Mouse (Mus musculus): Measurements from ENCODE around the gene Gm15557.

Gm15557 gene

DNA sequence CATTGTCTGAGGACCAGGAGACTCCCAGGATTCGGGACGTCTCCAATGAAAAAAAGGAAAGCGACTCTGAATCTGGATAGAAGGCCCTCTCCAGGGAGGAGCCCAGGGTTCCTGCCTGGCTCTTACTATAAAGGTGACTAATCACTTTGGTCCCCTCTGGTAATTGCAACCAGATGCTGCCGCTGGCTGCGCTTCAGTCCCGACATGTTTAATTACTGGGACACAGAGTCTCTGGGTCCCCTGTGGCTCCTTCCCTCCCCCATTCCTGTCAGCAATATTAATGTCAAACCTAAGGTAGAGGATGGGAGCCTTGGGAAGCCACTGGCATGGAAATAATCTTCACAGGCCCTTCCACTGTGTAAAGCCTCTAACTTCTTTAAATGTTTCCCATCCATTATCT, 8.8 kb downstream of the Gm15557 start:
- no peak for DNase-seq (ENCODE audit: low spot score in 2 of 2)

DNA sequence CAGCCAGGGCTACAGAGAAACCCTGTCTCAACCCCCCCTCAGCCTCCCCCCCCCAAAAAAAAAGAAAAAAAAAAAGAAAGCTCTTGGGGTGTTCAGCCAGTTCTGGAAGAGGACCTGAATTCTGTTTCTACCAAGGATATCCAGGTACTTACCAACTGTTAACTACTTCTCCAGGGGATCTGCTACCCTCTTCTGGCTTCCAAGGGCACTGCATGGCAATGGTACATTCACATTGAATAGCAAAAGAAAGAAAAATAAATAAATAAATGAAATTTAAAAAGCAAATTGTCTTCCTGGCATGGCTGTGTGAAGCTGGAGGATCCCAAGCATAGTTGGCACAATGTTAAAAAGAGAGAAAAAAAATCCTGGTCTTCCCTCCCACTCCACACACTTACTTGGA, 11.5 kb downstream of the Gm15557 start:
- DNase-seq (ENCODE audit: low spot score in 2 of 2) = peak in 1 of 2 experiments; percentile 78

DNA sequence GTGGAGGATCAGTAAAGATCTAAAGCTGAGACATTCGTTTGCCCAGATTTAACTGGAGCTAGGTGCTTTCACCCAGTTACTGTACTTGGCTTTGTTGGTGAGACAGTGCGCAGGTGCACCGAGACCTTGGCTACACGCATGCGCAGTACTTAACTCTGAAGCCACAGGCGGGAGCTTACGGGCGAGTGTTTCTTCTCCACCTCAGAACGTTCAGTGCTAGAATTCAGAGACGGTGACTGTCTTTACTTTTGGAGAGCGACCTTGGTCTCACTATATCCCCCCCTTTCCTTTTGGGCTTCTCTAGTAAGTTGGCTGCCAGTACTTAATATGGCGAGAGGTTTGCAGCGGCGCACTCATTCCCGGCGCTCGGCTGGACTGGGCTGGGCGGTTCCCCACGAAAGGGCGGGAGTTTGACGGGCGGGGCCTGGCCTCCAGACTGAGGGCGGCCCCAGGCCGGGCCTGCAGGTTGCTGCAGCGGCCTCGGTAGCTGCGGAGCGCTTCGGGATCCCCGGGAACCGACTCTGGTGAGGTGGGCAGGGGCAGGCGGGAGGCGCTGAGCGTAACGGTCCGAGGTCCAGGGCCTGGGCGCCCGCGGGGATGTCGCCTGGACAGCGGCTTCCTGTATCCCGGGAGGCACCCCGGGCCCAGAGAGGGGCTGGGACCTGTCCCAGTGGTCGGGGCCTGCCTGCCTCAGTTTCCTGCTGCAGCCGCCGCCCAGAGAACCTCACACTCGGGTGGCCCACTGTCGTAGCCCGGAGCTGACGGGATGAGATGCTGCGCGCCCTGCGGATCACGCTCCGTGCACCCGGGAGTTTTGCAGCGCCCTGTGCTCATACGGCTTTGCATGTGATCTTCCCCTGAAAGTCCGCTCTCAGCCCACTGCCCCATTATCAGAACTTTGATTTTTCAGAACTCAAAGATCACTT, 15.9 kb downstream of the Gm15557 start, which contains the start of gene Cep250:
Gene Cep250 (plus strand): TSS at position 325 of the 926 bp plus-strand sequence.
- DNase-seq (ENCODE audit: low spot score in 2 of 2) = peak; percentile 66 to 89

DNA sequence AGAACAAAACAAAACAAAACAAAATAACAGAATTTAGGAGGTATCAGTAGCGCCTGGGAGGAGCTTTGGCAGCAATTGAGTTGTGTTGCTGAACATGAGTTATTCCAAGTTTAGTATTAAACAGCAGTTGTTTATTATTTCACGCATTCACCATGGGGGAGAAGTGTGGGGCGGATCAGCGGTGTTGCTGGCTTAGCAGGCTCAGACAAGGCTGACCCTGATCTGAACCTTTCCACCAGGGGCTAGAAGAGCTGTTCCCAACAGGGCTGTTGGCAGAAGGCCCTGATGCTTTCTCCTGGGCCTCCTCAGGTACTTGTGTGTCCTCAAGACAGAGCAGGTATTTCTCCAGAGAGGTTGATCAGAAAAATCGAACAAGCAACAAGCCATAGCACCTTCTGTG, 19.5 kb downstream of the Gm15557 start:
- no peak for DNase-seq (ENCODE audit: low spot score in 2 of 2)

DNA sequence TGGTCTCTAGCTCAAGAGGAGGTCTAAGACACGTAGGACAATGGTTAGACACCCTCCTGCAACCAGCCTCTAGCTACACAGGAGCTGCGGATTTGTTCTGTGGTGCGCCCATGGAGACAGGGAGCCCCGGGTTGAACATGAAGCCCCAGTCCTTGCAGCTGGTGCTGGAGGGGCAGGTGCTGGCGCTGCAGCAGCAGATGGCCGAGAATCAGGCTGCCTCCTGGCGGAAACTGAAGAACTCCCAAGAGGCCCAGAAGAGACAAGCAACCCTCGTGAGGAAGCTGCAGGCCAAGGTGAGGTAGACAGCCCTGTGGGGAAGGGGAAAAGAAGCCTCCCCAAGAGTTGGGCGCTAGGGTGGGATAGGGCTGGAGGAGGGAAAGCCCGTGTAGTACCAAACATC, 21.3 kb downstream of the Gm15557 start:
- no peak for DNase-seq (ENCODE audit: low spot score in 2 of 2)

DNA sequence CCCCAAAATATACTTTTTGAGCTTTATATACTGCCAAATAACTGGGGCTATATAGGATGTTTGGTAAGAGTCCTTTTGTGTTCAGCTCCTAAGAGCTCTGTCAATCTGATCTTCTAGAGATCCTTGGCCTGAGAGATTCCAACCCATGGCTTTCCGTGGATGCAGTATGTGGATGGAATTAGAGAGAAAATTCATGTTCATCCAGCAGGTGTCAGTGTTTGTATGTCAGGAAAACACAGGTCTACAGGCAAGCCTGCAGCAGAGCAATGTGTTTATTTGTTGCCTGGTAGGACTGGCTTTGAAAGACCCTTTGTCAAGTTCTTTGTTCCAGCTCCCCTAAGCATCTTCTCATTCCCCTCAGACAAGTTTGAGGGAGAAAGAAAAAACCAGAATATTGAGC, 22.5 kb downstream of the Gm15557 start:
- DNase-seq (ENCODE audit: low spot score in 2 of 2) = no peak

DNA sequence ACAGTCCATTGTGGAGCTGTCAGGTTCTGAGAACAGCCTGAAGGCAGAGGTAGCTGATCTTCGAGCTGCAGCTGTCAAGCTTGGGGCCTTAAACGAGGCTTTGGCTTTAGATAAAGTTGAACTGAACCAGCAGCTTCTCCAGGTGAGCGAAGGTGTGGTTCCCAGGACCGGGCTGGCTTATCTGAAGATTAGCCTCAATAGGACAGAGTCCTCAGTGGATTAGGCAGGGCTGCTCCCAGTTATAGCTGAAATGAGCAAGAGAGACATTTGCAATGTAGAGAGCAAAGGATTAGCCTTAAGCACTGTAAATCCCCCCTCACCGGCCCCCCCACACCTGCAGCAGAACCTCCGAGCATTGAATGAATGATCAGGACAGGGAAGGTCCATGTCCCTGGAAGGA, 32.8 kb downstream of the Gm15557 start:
- no peak for DNase-seq (ENCODE audit: low spot score in 2 of 2)

DNA sequence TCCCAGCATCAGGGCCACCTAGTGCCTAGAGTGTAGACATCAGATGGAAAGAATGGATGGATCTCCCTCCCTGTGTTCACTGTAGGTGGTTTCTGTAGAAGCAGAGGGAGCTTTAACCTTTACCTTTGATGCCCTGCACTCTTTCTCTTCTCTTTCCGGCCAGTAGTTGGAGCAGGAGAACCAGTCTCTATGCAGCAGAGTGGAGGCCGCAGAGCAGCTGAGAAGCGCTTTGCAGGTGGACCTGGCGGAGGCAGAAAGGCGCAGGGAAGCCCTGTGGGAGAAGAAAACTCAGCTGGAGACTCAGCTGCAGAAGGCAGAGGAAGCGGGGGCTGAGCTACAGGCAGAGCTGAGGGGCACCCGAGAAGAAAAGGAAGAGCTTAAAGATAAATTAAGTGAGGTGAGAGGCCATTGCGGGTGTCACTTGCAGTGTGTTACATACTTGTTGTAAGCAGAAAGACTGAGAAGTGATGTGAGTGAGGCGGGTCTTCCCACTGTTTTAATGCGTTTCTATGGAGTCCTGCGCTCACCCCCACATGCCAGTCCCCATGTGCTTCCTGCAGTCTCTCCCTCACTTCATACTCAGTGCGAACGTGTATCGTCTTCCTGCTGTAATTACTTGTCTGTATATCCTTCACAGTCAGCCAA, 33.7 kb downstream of the Gm15557 start:
- peak in 1 of 2 experiments; percentile 26 for DNase-seq (ENCODE audit: low spot score in 2 of 2)

DNA sequence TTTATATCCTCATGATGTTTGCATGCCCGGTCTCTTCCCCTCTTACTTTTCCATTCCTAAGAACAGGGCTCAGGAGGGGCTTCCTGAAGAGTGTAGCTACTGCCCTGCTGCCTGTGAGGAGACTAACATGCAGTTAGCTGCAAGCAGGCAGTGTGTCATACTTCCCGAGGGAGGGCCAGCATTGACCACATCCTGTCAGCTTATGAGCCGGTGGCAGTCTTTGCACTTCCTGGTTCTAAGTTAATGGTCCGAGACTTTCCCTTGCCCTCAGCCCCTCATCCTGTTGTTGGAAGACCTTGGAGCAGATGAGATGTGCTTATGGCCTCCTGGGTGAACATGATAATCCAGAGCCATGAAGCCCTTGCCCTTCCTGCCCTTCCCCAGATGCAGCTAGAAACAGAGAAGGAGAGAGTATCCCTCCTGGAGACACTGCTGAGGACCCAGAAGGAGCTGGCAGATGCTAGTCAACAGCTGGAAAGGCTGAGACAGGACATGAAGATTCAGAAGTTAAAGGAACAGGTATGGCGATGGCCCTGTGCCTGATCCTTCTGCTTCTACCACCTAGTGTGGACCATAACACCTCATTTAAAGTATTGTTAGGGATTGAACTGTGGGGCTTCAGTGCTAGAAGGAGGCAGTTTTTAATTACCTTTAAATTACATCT, 38.9 kb downstream of the Gm15557 start:
- DNase-seq (ENCODE audit: low spot score in 2 of 2) = peak in 1 of 2 experiments; percentile 20

DNA sequence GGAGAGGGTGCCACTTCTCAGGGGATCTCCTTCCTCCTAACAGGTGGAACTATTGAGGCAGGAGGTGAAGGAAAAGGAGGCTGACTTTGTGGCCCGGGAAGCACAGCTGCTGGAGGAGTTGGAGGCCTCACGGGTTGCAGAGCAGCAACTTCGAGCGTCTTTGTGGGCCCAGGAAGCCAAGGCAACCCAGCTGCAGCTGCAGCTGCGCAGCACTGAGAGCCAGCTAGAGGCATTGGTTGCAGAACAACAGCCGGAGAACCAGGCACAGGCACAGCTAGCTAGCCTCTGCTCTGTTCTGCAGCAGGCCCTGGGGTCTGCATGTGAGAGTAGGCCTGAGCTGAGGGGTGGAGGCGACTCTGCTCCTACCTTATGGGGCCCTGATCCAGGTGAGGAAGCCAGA, 45.2 kb downstream of the Gm15557 start:
- no peak for DNase-seq (ENCODE audit: low spot score in 2 of 2)

DNA sequence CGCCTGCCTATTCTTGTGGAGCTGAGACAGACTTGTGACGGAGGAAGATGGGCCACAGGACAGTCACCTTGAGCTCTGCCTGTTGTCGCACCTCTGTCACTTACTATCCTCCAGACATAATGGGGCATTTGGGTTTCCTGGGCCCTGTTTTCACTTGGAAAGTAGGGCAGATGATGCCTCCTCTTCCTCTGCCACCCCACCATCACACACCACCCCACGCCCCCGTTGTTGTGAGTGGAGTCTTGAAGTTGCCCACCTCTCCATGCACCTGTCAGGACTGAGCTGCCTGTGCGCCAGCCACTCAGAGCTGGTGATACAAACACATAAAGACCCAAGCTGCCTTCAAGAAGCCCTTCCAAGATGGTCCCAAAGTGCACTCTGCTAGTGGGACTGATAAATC, 46.6 kb downstream of the Gm15557 start:
- no peak for DNase-seq (ENCODE audit: low spot score in 2 of 2)

DNA sequence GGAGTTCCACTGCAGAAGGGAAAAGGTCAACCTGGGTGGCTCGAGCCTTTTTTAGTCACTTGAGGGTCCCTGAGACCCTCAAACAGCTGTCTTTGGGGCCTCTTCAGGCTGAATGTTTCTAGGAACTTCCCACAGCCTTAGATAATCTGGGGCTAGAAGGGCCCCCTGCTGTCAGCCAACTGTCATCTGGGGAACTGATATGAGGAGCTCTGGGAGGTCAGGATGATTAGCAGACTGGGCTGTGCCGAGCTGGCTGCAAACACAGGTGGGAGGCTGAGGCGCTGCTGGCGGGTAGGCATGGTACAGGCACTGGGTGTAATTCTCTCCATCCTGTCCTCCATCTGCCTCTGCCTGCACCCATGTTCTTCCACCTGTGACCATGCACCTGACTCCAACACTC, 48.6 kb downstream of the Gm15557 start:
- no peak for DNase-seq (ENCODE audit: low spot score in 2 of 2)

DNA sequence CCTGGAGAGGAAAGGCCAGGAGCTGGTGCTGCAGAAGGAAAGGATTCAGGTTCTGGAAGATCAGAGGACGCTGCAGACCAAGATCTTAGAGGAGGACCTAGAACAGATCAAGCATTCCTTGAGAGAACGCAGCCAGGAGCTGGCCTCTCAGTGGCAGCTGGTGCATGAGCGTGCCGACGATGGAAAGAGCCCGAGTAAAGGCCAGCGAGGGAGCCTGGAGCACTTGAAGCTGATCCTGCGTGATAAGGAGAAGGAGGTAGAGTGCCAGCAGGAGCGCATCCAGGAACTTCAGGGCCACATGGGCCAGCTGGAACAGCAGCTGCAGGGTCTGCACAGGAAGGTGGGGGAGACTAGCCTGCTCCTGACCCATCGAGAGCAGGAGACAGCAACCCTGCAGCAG, 50.6 kb downstream of the Gm15557 start:
- DNase-seq (ENCODE audit: low spot score in 2 of 2) = no peak

DNA sequence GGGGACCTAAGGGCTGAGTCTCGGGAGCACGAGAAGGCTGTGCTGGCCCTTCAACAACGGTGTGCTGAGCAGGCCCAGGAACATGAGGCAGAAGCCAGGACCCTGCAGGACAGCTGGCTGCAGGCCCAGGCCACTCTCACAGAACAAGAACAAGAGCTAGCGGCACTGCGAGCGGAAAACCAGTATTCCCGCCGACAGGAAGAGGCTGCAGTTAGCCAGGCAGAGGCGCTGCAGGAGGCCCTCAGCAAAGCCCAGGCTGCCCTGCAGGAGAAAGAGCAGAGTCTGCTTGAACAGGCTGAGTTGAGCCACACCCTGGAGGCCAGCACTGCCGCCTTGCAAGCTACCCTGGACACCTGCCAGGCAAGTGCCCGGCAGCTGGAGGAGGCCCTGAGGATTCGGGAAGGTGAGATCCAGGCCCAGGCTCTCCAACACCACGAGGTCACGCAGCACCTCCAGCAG, 51.4 kb downstream of the Gm15557 start:
- peak in 1 of 2 experiments; percentile 25 for DNase-seq (ENCODE audit: low spot score in 2 of 2)

Data from left cerebral cortex, adult 9 months (tissue).